Mouse (Mus musculus) cerebellum, adult 9-11 months (tissue): ENCODE measurements at regions not wholly inside any gene's neighbourhood (a gene's known extent, or its start where the extent isn't known, plus 50 kb on each side); places are given as distances from the start of the nearest gene placed in this dataset.

Experiments
- DNase-seq: peaks from one replicate; pipeline ENCODE4 v3.0.0; 2022

- DNase-seq, result no peak
Measured at GRCm38 (mm10) chr3:126293645-126294044, 69.8 kb upstream of the Arsj start.

GRCm38 (mm10) chr3:126295932-126296331 lies 67.6 kb upstream of the Arsj start:
- no peak for DNase-seq

GRCm38 (mm10) chr3:126299257-126299656 lies 64.2 kb upstream of the Arsj start:
- DNase-seq, result no peak

- DNase-seq, result no peak
Measured at GRCm38 (mm10) chr3:126308303-126308702, 55.2 kb upstream of the Arsj start.
